Mouse (Mus musculus) G1E (cell line): ENCODE measurements around the gene Zfp366. TPM values are rescaled to one million over a fixed set of nuclear protein-coding genes. Genes with fewer than 3 reads are reported as not detected.

Experiments
- ATAC-seq: 2 replicates; pipeline ENCODE4 v1.8.0; 2016; ENCODE audit warnings: mild to moderate bottlenecking; ENCODE audit not compliant: insufficient number of reproducible peaks, poor library complexity, low FRiP score, severe bottlenecking; ENCODE audit errors: extremely low read depth
- DNase-seq: peaks from one replicate; pipeline ENCODE4 v3.0.0; 2012; ENCODE audit warnings: low spot score
- H3K27me3 ChIP-seq: 2 replicates; pipeline ENCODE4 v1.6.1; 2012; ENCODE audit warnings: mild to moderate bottlenecking, low read length, inconsistent platforms; ENCODE audit not compliant: insufficient read depth
- H3K36me3 ChIP-seq: replicated peaks from 2 replicates; pipeline ENCODE3; 2012; ENCODE audit warnings: mild to moderate bottlenecking, inconsistent platforms
- H3K4me1 ChIP-seq: 2 replicates; pipeline ENCODE4 v1.6.1; 2012; ENCODE audit warnings: low read depth, low read length, inconsistent platforms, mixed read lengths; ENCODE audit not compliant: insufficient read depth
- H3K4me3 ChIP-seq: 2 replicates; pipeline ENCODE4 v1.5.1; 2012; ENCODE audit warnings: low read depth, mild to moderate bottlenecking, inconsistent platforms, low read length, moderate library complexity, mixed read lengths
- H3K9me3 ChIP-seq: replicated peaks from 2 replicates; pipeline ENCODE4 v1.6.1; 2012; ENCODE audit warnings: inconsistent platforms
- CTCF ChIP-seq: IDR thresholded peaks from 2 replicates; pipeline ENCODE4 v1.5.1; 2012; ENCODE audit warnings: low read depth, low read length, inconsistent platforms, mixed read lengths
- GATA1 ChIP-seq: IDR thresholded peaks from 2 replicates; pipeline ENCODE4 v1.6.1; 2012; ENCODE audit warnings: borderline replicate concordance, low read length, inconsistent platforms, mixed read lengths
- GATA2 ChIP-seq: IDR thresholded peaks from 2 replicates; pipeline ENCODE4 v1.6.1; 2012; ENCODE audit warnings: low read depth, low read length, inconsistent platforms, borderline replicate concordance
- POLR2AphosphoS5 ChIP-seq: IDR thresholded peaks from 2 replicates; pipeline ENCODE4 v1.6.1; 2012; ENCODE audit warnings: low read depth, low read length, inconsistent platforms; ENCODE audit not compliant: insufficient replicate concordance
- TAL1 ChIP-seq: conservative IDR thresholded peaks from 2 replicates; pipeline ENCODE4 v1.6.1; 2012; ENCODE audit warnings: low read depth, low read length, inconsistent platforms, mixed read lengths
- polyA plus RNA-seq: library from polyadenylated mRNA; stranded (reverse); fragments of >175 nt; gene quantifications from 2 replicates; pipeline ENCODE4 v1.2.3, GENCODE M21; 2012
- total RNA-seq, 2 experiments: library from RNA; stranded (forward) in 1 of 2; stranded (reverse) in 1 of 2; fragments of 200-1000 nt in 1 of 2; fragments of >200 nt in 1 of 2; fragmentation: Nextera tagmentation in 1 of 2; gene quantifications; 2 replicates each; pipeline ENCODE4 v1.2.3; 2014 to 2017

Zfp366 gene
- total and polyA plus RNA-seq, 3 experiments: 0.05 TPM; not detected in 2

GRCm38 (mm10) chr13:99212976-99213375, 28.4 kb downstream of the Zfp366 start:
- H3K27me3 ChIP-seq: peaks cover 6% of the 10 kb centered on the region; the same call in 1 of the 2 replicates
- no peak for ATAC-seq

DNA sequence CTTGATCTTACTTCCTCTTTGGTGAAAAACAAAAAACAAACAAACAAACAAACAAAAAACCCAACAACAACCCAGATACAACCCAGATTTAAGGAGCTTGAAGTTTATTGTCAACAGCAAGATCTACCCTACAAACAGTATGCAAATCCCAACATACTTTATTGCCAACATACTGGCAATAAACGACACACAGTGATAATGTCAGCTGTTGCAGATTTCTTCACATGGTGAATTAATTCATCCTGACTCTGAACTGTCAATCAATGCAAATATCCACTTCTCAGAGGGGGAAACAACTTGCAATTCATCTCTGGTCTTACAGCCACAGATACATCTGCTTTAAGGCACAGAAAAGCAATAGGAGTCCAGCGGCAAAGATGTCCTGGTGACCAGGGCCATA, 31.4 kb downstream of the Zfp366 start:
- H3K4me1 ChIP-seq: no peaks in the 10 kb centered on the region
- DNase-seq (no peak), ATAC-seq (no peak)
- H3K36me3 ChIP-seq: no peaks in the 10 kb centered on the region
- H3K27me3 ChIP-seq: peaks cover 6% of the 10 kb centered on the region; the same call in 1 of the 2 replicates
- no peaks in the 10 kb centered on the region for H3K9me3 ChIP-seq
- TF ChIP-seq CTCF (no peak), GATA2 (no peak), POLR2AphosphoS5 (no peak), TAL1 (no peak), GATA1 (no peak)
- no peak overlapping the region for H3K4me3 ChIP-seq

More at GRCm38 (mm10) chr13:99212976-99213375, 28.4 kb downstream of the Zfp366 start:
- Histone ChIP-seq H3K4me1 (no peaks in the 10 kb centered on the region), H3K9me3 (no peaks in the 10 kb centered on the region), H3K36me3 (no peaks in the 10 kb centered on the region), H3K4me3 (no peak overlapping the region)
- TF ChIP-seq POLR2AphosphoS5 (no peak), GATA1 (no peak), CTCF (no peak), TAL1 (no peak), GATA2 (no peak)
- DNase-seq: no peak

DNA sequence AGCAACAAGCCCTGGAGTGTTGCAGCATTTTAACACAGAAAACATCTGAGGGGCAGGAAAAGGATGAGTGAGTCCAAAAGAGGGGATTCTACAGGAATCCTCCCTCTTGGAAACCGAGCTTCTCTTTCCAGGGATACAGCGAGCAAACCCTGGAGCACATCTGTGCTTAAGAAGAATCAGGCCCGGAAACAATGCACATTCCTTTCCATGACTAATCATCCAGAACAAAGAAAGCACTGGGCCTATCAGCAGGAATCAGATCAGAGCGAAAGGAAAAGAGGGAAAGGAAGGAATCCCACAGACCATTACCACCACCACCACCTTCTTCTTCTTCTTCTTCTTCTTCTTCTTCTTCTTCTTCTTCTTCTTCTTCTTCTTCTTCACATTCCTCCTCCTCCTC, 33.4 kb downstream of the Zfp366 start:
- no peak for ATAC-seq
- Histone ChIP-seq H3K27me3 (peaks cover 6% of the 10 kb centered on the region; the same call in 1 of the 2 replicates), H3K4me3 (no peak overlapping the region), H3K9me3 (no peaks in the 10 kb centered on the region), H3K36me3 (no peaks in the 10 kb centered on the region), H3K4me1 (no peaks in the 10 kb centered on the region)
- no peak for DNase-seq
- no peak for TF ChIP-seq POLR2AphosphoS5
- no peak for TF ChIP-seq GATA1
- TF ChIP-seq TAL1: no peak
- no peak for TF ChIP-seq GATA2

DNA sequence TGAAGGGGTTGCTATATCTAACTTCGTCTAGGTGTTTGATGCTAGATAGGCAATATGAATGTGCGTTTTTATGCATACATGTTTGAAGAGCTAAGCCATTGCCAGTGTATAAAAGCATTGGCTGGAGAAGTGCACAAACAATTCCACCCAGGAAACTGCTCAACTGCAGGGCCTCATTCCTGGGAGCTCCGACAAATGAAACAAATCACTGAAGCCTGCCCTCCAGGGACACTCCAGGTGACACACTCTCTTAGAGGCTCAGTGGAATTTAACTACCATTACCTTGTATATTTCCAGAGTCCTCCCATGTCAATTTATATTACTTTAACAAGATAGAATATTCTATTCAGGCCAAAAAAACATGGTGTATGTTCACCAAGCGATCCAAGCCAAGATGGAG, 35.0 kb downstream of the Zfp366 start:
- ATAC-seq: no peak
- Histone ChIP-seq H3K27me3 (peaks cover 8% of the 10 kb centered on the region; the same call in 1 of the 2 replicates), H3K36me3 (no peaks in the 10 kb centered on the region), H3K4me3 (no peak overlapping the region), H3K4me1 (no peaks in the 10 kb centered on the region), H3K9me3 (no peaks in the 10 kb centered on the region)
- no peak for TF ChIP-seq GATA1
- TF ChIP-seq GATA2: no peak
- no peak for TF ChIP-seq POLR2AphosphoS5
- no peak for TF ChIP-seq TAL1
- no peak for TF ChIP-seq CTCF
- no peak for DNase-seq

- no peaks in the 10 kb centered on the region for H3K9me3 ChIP-seq
- TF ChIP-seq GATA1 (no peak), POLR2AphosphoS5 (no peak), TAL1 (no peak), GATA2 (no peak), CTCF (no peak)
Observed at GRCm38 (mm10) chr13:99221996-99222395, 37.4 kb downstream of the Zfp366 start.

DNA sequence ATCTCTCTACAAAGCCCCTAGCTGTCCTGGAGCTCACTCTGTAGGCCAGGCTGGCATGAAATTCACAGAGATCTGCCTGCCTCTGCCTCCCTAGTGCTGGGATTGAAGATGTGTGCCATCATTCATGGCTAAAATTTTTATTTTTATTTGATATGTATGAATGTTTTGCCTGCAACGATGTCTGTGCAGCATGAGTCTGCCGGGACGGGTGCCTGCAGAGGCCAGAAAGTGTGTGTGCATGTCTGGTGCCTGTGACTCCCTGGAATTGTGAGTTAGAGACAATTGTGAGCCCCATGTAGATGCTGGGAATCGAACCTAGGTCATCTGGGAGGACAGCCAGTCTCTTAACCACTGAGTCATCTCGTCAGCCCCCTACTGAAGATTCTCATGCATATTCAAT, 37.9 kb downstream of the Zfp366 start:
- H3K4me1 ChIP-seq: 0 out of 2 replicates have a peak, but pooled peaks cover 1% of the 10 kb centered on the region
- peaks cover 4% of the 10 kb centered on the region; the same call in 1 of the 2 replicates for H3K27me3 ChIP-seq
- H3K9me3 ChIP-seq: no peaks in the 10 kb centered on the region
- H3K4me3 ChIP-seq: no peak overlapping the region
- no peak for TF ChIP-seq POLR2AphosphoS5
- no peak for TF ChIP-seq GATA1
- no peak for TF ChIP-seq GATA2
- no peak for TF ChIP-seq CTCF
- TF ChIP-seq TAL1: no peak
- no peaks in the 10 kb centered on the region for H3K36me3 ChIP-seq
- no peak for DNase-seq
- no peak for ATAC-seq

More at GRCm38 (mm10) chr13:99221996-99222395, 37.4 kb downstream of the Zfp366 start:
- Histone ChIP-seq H3K4me3 (no peak overlapping the region), H3K4me1 (no peaks in the 10 kb centered on the region), H3K36me3 (no peaks in the 10 kb centered on the region), H3K27me3 (peaks cover 5% of the 10 kb centered on the region; the same call in 1 of the 2 replicates)
- ATAC-seq (no peak), DNase-seq (no peak)
